Mouse (Mus musculus) heart, postnatal 0 days (tissue): ENCODE results near the gene Abcc3. TPM values are rescaled to one million over a fixed set of nuclear protein-coding genes. Genes with fewer than 3 reads are reported as not detected.

Experiments
- ATAC-seq: fragments of 200-750 bp; cut with Nextera tagmentation; 2 replicates; pipeline ENCODE4 v1.8.0; 2017; ENCODE audit warnings: low read depth, moderate number of reproducible peaks, moderate library complexity; ENCODE audit not compliant: insufficient read depth
- DNase-seq: peaks from one replicate; pipeline ENCODE4 v3.0.0-alpha.2; 2016; ENCODE audit warnings: low spot score
- H3K27ac ChIP-seq: fragments of 300-500 bp; sonication (generic); 2 replicates; pipeline ENCODE4 v1.5.1; 2014; ENCODE audit warnings: low read depth, mild to moderate bottlenecking
- H3K27me3 ChIP-seq: fragments of 300-500 bp; sonication (generic); 2 replicates; pipeline ENCODE4 v1.6.1; 2014; ENCODE audit warnings: low read length, mixed read lengths; ENCODE audit not compliant: control insufficient read depth, insufficient read depth
- H3K36me3 ChIP-seq: fragments of 300-500 bp; sonication (generic); replicated peaks from 2 replicates; pipeline ENCODE4 v1.6.1; 2014; ENCODE audit warnings: low read length, mixed read lengths; ENCODE audit not compliant: control insufficient read depth, insufficient read depth
- H3K4me1 ChIP-seq: fragments of 300-500 bp; sonication (generic); 2 replicates; pipeline ENCODE4 v1.6.1; 2014; ENCODE audit warnings: antibody characterized with exemption; ENCODE audit not compliant: control insufficient read depth, insufficient read depth
- H3K4me2 ChIP-seq: fragments of 300-500 bp; sonication (generic); 2 replicates; pipeline ENCODE4 v1.6.1; 2014; ENCODE audit warnings: low read depth, mild to moderate bottlenecking, low read length, moderate library complexity
- H3K4me3 ChIP-seq: fragments of 300-500 bp; sonication (generic); 2 replicates; pipeline ENCODE4 v1.5.1; 2014; ENCODE audit warnings: low read depth, low read length
- H3K9ac ChIP-seq: fragments of 300-500 bp; sonication (generic); replicated peaks from 2 replicates; pipeline ENCODE4 v1.6.1; 2014; ENCODE audit warnings: low read depth, low read length, mixed read lengths
- H3K9me3 ChIP-seq: fragments of 300-500 bp; sonication (generic); replicated peaks from 2 replicates; pipeline ENCODE4 v1.6.1; 2016; ENCODE audit warnings: low read length; ENCODE audit not compliant: control insufficient read depth
- CTCF ChIP-seq: IDR thresholded peaks from 2 replicates; pipeline ENCODE4 v1.5.1; 2016; ENCODE audit warnings: antibody characterized with exemption, control low read depth, low read depth
- EP300 ChIP-seq: IDR thresholded peaks from 2 replicates; pipeline ENCODE4 v1.6.1; 2016; ENCODE audit warnings: antibody characterized with exemption, low read depth
- WGBS: fragments of 180-500 bp; shearing (Covaris S2); extraction: QIAGEN DNeasy Blood & Tissue Kit; methylation state at CpG from one replicate; pipeline ENCODE4 v1.1.7; 2014; 5-methylcytosine and 5-hydroxymethylcytosine counted together
- polyA plus RNA-seq: library from polyadenylated mRNA; unstranded; fragments of >200 nt; fragmentation: Nextera tagmentation; extraction: Ambion mirVana; gene quantifications from 2 replicates; pipeline ENCODE4 v1.2.1, GENCODE M21; 2015
- total RNA-seq: library from RNA; depleted of rRNA; stranded (reverse); fragments of >200 nt; gene quantifications from 2 replicates; pipeline ENCODE4 v1.2.3, GENCODE M21; 2014; ENCODE audit warnings: low replicate concordance

Abcc3 gene
- total and polyA plus RNA-seq, 2 experiments from 2014 or later = 0.72 to 14.5 TPM

GRCm38 (mm10) chr11:94330211-94330610 is 62.6 kb downstream of the Abcc3 start:
- ATAC-seq = no peak
- peaks cover 20% of the 10 kb centered on the region for H3K36me3 ChIP-seq
- H3K9ac ChIP-seq = no peak overlapping the region
- DNase-seq = no peak
- WGBS = 72% methylated on average over 3 of the region's 3 CpGs
- H3K4me1 ChIP-seq = peaks cover 25% of the 10 kb centered on the region
- no peak overlapping the region for H3K4me3 ChIP-seq
- no peak overlapping the region for H3K27ac ChIP-seq
- H3K4me2 ChIP-seq = no peak overlapping the region
- no peaks in the 10 kb centered on the region for H3K9me3 ChIP-seq
- no peaks in the 10 kb centered on the region for H3K27me3 ChIP-seq
- TF ChIP-seq EP300 (no peak), CTCF (no peak)

GRCm38 (mm10) chr11:94329270-94329891 is 63.4 kb downstream of the Abcc3 start:
- DNase-seq (peak; percentile 63), ATAC-seq (no peak)
- Histone ChIP-seq H3K9ac (no peak overlapping the region), H3K4me1 (peaks cover 25% of the 10 kb centered on the region), H3K4me3 (no peak overlapping the region; the same call in 1 of the 2 replicates), H3K27ac (peak overlapping the region; percentile 100; the same call in 1 of the 2 replicates), H3K36me3 (peaks cover 14% of the 10 kb centered on the region), H3K4me2 (peak overlapping the region; percentile 76), H3K27me3 (no peaks in the 10 kb centered on the region), H3K9me3 (no peaks in the 10 kb centered on the region)
- TF ChIP-seq EP300 (no peak), CTCF (peak; percentile 63)
- 32% methylated on average over 4 of the region's 4 CpGs for WGBS

DNA sequence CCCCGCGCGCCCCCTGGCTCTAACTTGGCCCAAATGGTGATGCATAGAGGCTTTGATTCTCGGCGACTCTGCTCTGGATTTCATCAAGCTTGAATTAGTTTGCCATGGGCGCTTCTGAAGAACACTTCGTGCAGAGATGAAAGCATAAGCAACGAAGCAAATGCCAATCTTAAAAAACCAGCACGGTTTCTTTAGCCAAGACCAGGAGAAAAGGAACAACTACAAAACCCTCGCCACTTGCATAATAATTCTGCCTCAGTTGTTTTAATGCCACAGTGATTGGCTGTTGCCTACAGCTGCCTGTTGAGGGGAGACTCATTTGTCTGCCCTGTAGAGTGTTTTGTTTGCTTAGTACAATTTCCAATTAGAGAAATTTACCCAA is 64.2 kb downstream of the Abcc3 start:
- peaks cover 25% of the 10 kb centered on the region for H3K4me1 ChIP-seq
- 2% methylated on average over 10 of the region's 10 CpGs for WGBS
- no peak for ATAC-seq
- TF ChIP-seq CTCF (no peak), EP300 (no peak)
- peak overlapping the region; percentile 76 for H3K4me2 ChIP-seq
- peak overlapping the region; percentile 77 for H3K4me3 ChIP-seq
- H3K27me3 ChIP-seq = no peaks in the 10 kb centered on the region
- peaks cover 8% of the 10 kb centered on the region; the same call in 1 of the 2 replicates for H3K36me3 ChIP-seq
- H3K9ac ChIP-seq = peak overlapping the region; percentile 99
- H3K27ac ChIP-seq = peak overlapping the region; percentile 100
- no peak for DNase-seq
- no peaks in the 10 kb centered on the region for H3K9me3 ChIP-seq

DNA sequence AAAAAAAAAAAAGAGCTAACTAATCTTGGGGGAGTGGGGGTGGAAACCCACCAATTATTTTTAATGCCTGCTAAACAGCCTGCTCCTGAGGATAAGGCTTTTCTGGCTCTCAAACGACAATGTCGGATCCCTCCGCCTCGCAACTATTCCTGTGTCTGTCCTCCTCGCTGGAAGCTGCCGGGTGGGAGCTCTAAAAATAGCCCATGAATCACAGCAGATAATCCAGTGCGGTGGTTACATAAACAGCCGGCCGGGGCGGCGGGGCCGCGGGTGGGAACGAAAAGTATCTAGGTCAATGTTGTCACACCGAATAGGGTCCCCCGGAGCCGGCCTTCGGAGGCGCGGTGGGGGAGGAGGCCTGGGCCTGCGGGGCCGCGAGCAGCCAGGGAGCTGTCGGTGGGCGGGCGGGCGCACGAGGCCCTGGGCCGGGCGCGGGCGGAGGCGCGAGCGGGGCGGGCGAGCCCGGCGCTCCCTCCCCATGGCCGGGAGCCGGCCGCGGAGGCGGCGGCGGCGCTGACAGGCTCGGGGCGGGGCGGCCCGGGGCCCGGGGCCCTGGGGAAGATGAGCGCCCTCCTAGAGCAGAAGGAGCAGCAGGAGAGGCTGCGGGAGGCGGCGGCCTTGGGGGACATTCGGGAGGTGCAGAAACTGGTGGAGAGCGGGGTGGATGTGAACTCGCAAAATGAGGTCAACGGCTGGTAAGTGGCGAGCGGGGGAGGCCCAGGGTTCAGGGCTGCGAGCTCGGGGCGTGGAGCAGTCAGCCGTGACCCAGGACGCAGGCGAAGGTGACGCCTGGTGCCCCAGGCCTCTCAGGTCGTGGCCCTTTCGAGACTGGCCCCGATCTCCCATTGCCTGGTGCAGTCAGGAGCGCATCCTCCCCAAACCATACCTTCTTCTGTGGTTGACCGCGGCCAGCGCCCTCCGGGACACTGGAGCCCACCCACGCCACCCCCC is 64.8 kb downstream of the Abcc3 start, which contains the start of gene Ankrd40:
Ankrd40 (plus strand) TSS at position 309 of the 951 bp plus-strand sequence.
- Histone ChIP-seq H3K4me3 (peak within 1 kb of the TSS; percentile 77), H3K4me2 (peak within 1 kb of the TSS; percentile 76), H3K36me3 (0 out of 2 replicates have a peak, but pooled peaks cover 6% of the 10 kb centered on the region), H3K27me3 (no peaks in the 10 kb centered on the region), H3K9me3 (no peaks in the 10 kb centered on the region), H3K9ac (peak within 1 kb of the TSS; percentile 99), H3K27ac (peak within 1 kb of the TSS; percentile 100), H3K4me1 (peaks cover 25% of the 10 kb centered on the region)
- WGBS = under 1% methylated on average over 68 of the region's 78 CpGs
- peak; percentile 97 for DNase-seq
- ATAC-seq = peak; percentile 90
- peak; percentile 82 for TF ChIP-seq EP300
- TF ChIP-seq CTCF = no peak

- H3K9ac ChIP-seq = no peak overlapping the region
- DNase-seq (peak; percentile 55), ATAC-seq (peak; percentile 30; the same call in 1 of the 2 replicates)
- H3K27ac ChIP-seq = peak overlapping the region; percentile 100
- H3K27me3 ChIP-seq = no peaks in the 10 kb centered on the region
- peak overlapping the region; percentile 77 for H3K4me3 ChIP-seq
- H3K4me2 ChIP-seq = peak overlapping the region; percentile 76
- H3K9me3 ChIP-seq = no peaks in the 10 kb centered on the region
- TF ChIP-seq EP300 (no peak), CTCF (no peak)
- 0 out of 2 replicates have a peak, but pooled peaks cover 6% of the 10 kb centered on the region for H3K36me3 ChIP-seq
- WGBS = 5% methylated on average over 10 of the region's 10 CpGs
- H3K4me1 ChIP-seq = peaks cover 32% of the 10 kb centered on the region
Observed at GRCm38 (mm10) chr11:94326961-94327411, 65.8 kb downstream of the Abcc3 start.
